Mouse (Mus musculus) liver, adult (tissue): ENCODE results near the gene Prrx1.

Experiments
- GATA4 ChIP-seq: IDR thresholded peaks from 2 replicates; pipeline ENCODE4 v1.6.1; 2014; ENCODE audit warnings: mild to moderate bottlenecking, low read length; ENCODE audit not compliant: insufficient replicate concordance

Prrx1 gene

GRCm38 (mm10) chr1:163319669-163320571, 6.4 kb upstream of the Prrx1 start:
- TF ChIP-seq GATA4, result no peak

- TF ChIP-seq GATA4, result no peak
Measured at GRCm38 (mm10) chr1:163316920-163317319, 3.4 kb upstream of the Prrx1 start.

GRCm38 (mm10) chr1:163314829-163315301, 1.4 kb upstream of the Prrx1 start:
- TF ChIP-seq GATA4, result no peak

GRCm38 (mm10) chr1:163313921-163314725, 613 bp upstream of the Prrx1 start:
- no peak for TF ChIP-seq GATA4

- TF ChIP-seq GATA4, result no peak
Measured at GRCm38 (mm10) chr1:163311861-163312811, 1.4 kb downstream of the Prrx1 start.

- no peak for TF ChIP-seq GATA4
Measured at GRCm38 (mm10) chr1:163311006-163311836, 2.3 kb downstream of the Prrx1 start.

GRCm38 (mm10) chr1:163310023-163310754, 3.3 kb downstream of the Prrx1 start:
- no peak for TF ChIP-seq GATA4

- no peak for TF ChIP-seq GATA4
Measured at GRCm38 (mm10) chr1:163309466-163309865, 4.0 kb downstream of the Prrx1 start.

- TF ChIP-seq GATA4, result no peak
Measured at GRCm38 (mm10) chr1:163308631-163309030, 4.9 kb downstream of the Prrx1 start.

- TF ChIP-seq GATA4, result no peak
Measured at GRCm38 (mm10) chr1:163307706-163308105, 5.8 kb downstream of the Prrx1 start.

GRCm38 (mm10) chr1:163305956-163306355, 7.6 kb downstream of the Prrx1 start:
- TF ChIP-seq GATA4, result no peak

- TF ChIP-seq GATA4, result no peak
Measured at GRCm38 (mm10) chr1:163304837-163305236, 8.7 kb downstream of the Prrx1 start.

GRCm38 (mm10) chr1:163302292-163302691, 11.2 kb downstream of the Prrx1 start:
- no peak for TF ChIP-seq GATA4
